In the genomic region with DNA sequence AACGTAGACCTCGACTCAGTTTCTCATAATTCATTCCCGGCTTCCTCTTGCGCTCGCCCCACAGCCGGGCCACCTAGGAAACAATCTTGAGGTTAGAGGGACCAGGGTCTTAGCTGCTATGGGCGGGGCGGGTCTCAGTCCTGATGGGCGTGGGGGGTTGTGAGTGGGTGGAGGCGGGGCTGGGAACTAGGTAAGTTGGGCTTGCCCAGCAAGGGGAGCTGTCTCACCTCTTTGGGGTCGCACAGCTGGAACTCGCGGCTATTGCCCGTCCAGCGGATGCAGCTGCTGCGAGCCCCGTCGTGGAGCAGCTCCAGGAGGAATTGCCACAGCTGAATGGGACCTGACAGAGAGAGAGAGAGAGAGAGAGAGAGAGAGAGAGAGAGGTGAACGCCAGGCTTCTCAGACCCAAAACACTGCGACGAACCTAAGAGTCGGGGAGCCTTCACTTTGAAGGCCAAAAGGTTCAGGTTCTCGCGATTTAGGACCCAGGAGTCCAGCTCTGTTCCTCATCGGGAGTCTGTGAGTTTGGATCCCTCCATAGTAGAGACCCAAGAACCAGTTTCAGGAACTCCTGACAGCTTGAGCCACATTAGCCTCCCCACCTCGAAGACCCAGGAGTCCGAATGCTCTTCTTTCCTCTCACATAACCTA, we compare ENCODE assay signal across 12 mouse cellular contexts. TPM values are rescaled to one million over a fixed set of nuclear protein-coding genes. Genes with fewer than 3 reads are reported as not detected.
DNase-seq lines count a peak whose midpoint lies in the region; ATAC-seq and TF ChIP-seq lines count a peak whose summit lies in the region.
"Had no signal": no experiment of that assay in that cellular context is flagged by ENCODE, and none has a peak within 500 bp of the region (broad histone marks: within the 10 kb centered on the region; RNA-seq: fewer than 3 reads in every experiment).

No protein-coding gene starts in this region.

- intact Hi-C loops in left cerebral cortex, adult 2 months (cut with DNase I) = no loop called here

- no peak overlapping the region for H3K4me3 ChIP-seq in hindbrain, embryonic 10.5 days
- H3K4me3 ChIP-seq in hindbrain, postnatal 0 days (ENCODE audit: low read length) = no peak overlapping the region
- no peak overlapping the region for H3K4me3 ChIP-seq in midbrain, embryonic 11.5 days (ENCODE audit: low read depth, low read length)
- H3K4me3 ChIP-seq in midbrain, embryonic 14.5 days (replicated peaks; ENCODE audit: low read depth, low read length) = no peak overlapping the region
- 0 out of 2 replicates have a peak overlapping the region, but pooled peaks have one; percentile 0 for H3K4me3 ChIP-seq in embryonic facial prominence, embryonic 12.5 days
- no peak overlapping the region for H3K4me3 ChIP-seq in liver, embryonic 13.5 days (replicated peaks)
- no peak overlapping the region for H3K4me3 ChIP-seq in left cerebral cortex, adult 2 months

- no peak for ATAC-seq in hindbrain, postnatal 0 days
- ATAC-seq in midbrain, embryonic 11.5 days (ENCODE audit: low FRiP score) = no peak; the same call in 1 of the 2 replicates
- no peak for ATAC-seq in midbrain, embryonic 14.5 days (ENCODE audit: low FRiP score, low TSS enrichment)
- ATAC-seq in embryonic facial prominence, embryonic 12.5 days (ENCODE audit: insufficient number of reproducible peaks, insufficient read depth, low FRiP score, low TSS enrichment) = no peak
- 0 out of 2 replicates have a peak, but pooled peaks have one; percentile 7 for ATAC-seq in liver, embryonic 13.5 days (ENCODE audit: low read depth)
- ATAC-seq: CD4-positive, CD25-positive, alpha-beta regulatory T cell, adult 4 months had no signal

- H3K9me3 ChIP-seq in hindbrain, embryonic 10.5 days = no peaks in the 10 kb centered on the region
- no peaks in the 10 kb centered on the region for H3K9me3 ChIP-seq in hindbrain, postnatal 0 days (ENCODE audit: low read length)
- H3K9me3 ChIP-seq in midbrain, embryonic 11.5 days (ENCODE audit: control insufficient read depth, low read length) = no peaks in the 10 kb centered on the region
- no peaks in the 10 kb centered on the region for H3K9me3 ChIP-seq in midbrain, embryonic 14.5 days (ENCODE audit: control insufficient read depth, low read length)
- no peaks in the 10 kb centered on the region for H3K9me3 ChIP-seq in embryonic facial prominence, embryonic 12.5 days
- H3K9me3 ChIP-seq in liver, embryonic 13.5 days (replicated peaks) = no peaks in the 10 kb centered on the region

- peaks cover 73% of the 10 kb centered on the region for H3K27me3 ChIP-seq in hindbrain, embryonic 10.5 days (ENCODE audit: insufficient read depth, poor library complexity, severe bottlenecking)
- peaks cover 50% of the 10 kb centered on the region for H3K27me3 ChIP-seq in hindbrain, postnatal 0 days (ENCODE audit: insufficient read depth, low read length)
- peaks cover 48% of the 10 kb centered on the region for H3K27me3 ChIP-seq in midbrain, embryonic 11.5 days (ENCODE audit: control insufficient read depth, insufficient read depth, low read length)
- peaks cover 46% of the 10 kb centered on the region for H3K27me3 ChIP-seq in midbrain, embryonic 14.5 days (ENCODE audit: control insufficient read depth, insufficient read depth, low read length)
- peaks cover 59% of the 10 kb centered on the region for H3K27me3 ChIP-seq in embryonic facial prominence, embryonic 12.5 days
- H3K27me3 ChIP-seq in liver, embryonic 13.5 days = peaks cover 81% of the 10 kb centered on the region

- no peak overlapping the region for H3K4me2 ChIP-seq in hindbrain, postnatal 0 days (ENCODE audit: low read depth, low read length)
- H3K4me2 ChIP-seq in midbrain, embryonic 11.5 days = no peak overlapping the region
- H3K4me2 ChIP-seq in midbrain, embryonic 14.5 days (ENCODE audit: low read length) = no peak overlapping the region
- H3K4me2 ChIP-seq in embryonic facial prominence, embryonic 12.5 days (replicated peaks) = no peak overlapping the region
- H3K4me2 ChIP-seq in liver, embryonic 13.5 days = 0 out of 2 replicates have a peak overlapping the region, but pooled peaks have one; percentile 46

- no peak overlapping the region for H3K9ac ChIP-seq in hindbrain, postnatal 0 days (replicated peaks; ENCODE audit: low read length)
- H3K9ac ChIP-seq in midbrain, embryonic 11.5 days (ENCODE audit: low read length) = no peak overlapping the region
- no peak overlapping the region for H3K9ac ChIP-seq in midbrain, embryonic 14.5 days (replicated peaks; ENCODE audit: low read length)
- H3K9ac ChIP-seq in embryonic facial prominence, embryonic 12.5 days = no peak overlapping the region
- no peak overlapping the region for H3K9ac ChIP-seq in liver, embryonic 13.5 days

- H3K4me1 ChIP-seq in hindbrain, embryonic 10.5 days (replicated peaks) = peaks cover 22% of the 10 kb centered on the region
- H3K4me1 ChIP-seq in hindbrain, postnatal 0 days (ENCODE audit: insufficient read depth, low read length) = no peaks in the 10 kb centered on the region
- H3K4me1 ChIP-seq in midbrain, embryonic 11.5 days (ENCODE audit: control insufficient read depth, insufficient read depth, low read length) = 0 out of 2 replicates have a peak, but pooled peaks cover 4% of the 10 kb centered on the region
- H3K4me1 ChIP-seq in midbrain, embryonic 14.5 days (ENCODE audit: control insufficient read depth, insufficient read depth, low read length) = 0 out of 2 replicates have a peak, but pooled peaks cover 5% of the 10 kb centered on the region
- 0 out of 2 replicates have a peak, but pooled peaks cover 11% of the 10 kb centered on the region for H3K4me1 ChIP-seq in embryonic facial prominence, embryonic 12.5 days
- peaks cover 16% of the 10 kb centered on the region for H3K4me1 ChIP-seq in liver, embryonic 13.5 days (replicated peaks)

- DNase-seq in hindbrain, embryonic 10.5 days (ENCODE audit: low spot score) = peak; percentile 10
- DNase-seq in hindbrain, postnatal 0 days (ENCODE audit: low spot score) = no peak
- peak; percentile 85 for DNase-seq in midbrain, embryonic 11.5 days (ENCODE audit: low spot score, missing footprints)
- DNase-seq in midbrain, embryonic 14.5 days = no peak
- no peak for DNase-seq in liver, embryonic 13.5 days
- no peak for DNase-seq in left cerebral cortex, adult 2 months (ENCODE audit: extremely low spot score in 1 of 2, low spot score in 2 of 2)
- DNase-seq in spleen, adult 18-20 months = no peak

- no peak for TF ChIP-seq CTCF in hindbrain, postnatal 0 days (IDR thresholded peaks at IDR 0.05; ENCODE audit: low read depth)
- no peak for TF ChIP-seq CTCF in left cerebral cortex, adult 2 months (IDR thresholded peaks at IDR 0.05)

- H3K36me3 ChIP-seq in hindbrain, embryonic 10.5 days = no peaks in the 10 kb centered on the region
- H3K36me3 ChIP-seq in hindbrain, postnatal 0 days (ENCODE audit: insufficient read depth, low read length) = no peaks in the 10 kb centered on the region
- no peaks in the 10 kb centered on the region for H3K36me3 ChIP-seq in midbrain, embryonic 11.5 days (ENCODE audit: control insufficient read depth, insufficient read depth, low read length)
- H3K36me3 ChIP-seq in midbrain, embryonic 14.5 days (ENCODE audit: control insufficient read depth, insufficient read depth, low read length) = no peaks in the 10 kb centered on the region
- no peaks in the 10 kb centered on the region for H3K36me3 ChIP-seq in embryonic facial prominence, embryonic 12.5 days
- H3K36me3 ChIP-seq in liver, embryonic 13.5 days = no peaks in the 10 kb centered on the region

- no peak overlapping the region for H3K27ac ChIP-seq in hindbrain, embryonic 10.5 days
- no peak overlapping the region for H3K27ac ChIP-seq in hindbrain, postnatal 0 days
- H3K27ac ChIP-seq in midbrain, embryonic 11.5 days (ENCODE audit: low read depth, low read length) = no peak overlapping the region
- H3K27ac ChIP-seq in midbrain, embryonic 14.5 days (replicated peaks; ENCODE audit: low read depth, low read length) = no peak overlapping the region
- no peak overlapping the region for H3K27ac ChIP-seq in embryonic facial prominence, embryonic 12.5 days
- no peak overlapping the region for H3K27ac ChIP-seq in liver, embryonic 13.5 days
- H3K27ac ChIP-seq in left cerebral cortex, adult 2 months = no peak overlapping the region

- 5% methylated on average over 27 of the region's 27 CpGs for WGBS in hindbrain, embryonic 10.5 days
- 7% methylated on average over 27 of the region's 27 CpGs for WGBS in hindbrain, postnatal 0 days
- WGBS in midbrain, embryonic 11.5 days = 6% methylated on average over 27 of the region's 27 CpGs
- 5% methylated on average over 27 of the region's 27 CpGs for WGBS in midbrain, embryonic 14.5 days
- WGBS in embryonic facial prominence, embryonic 12.5 days = 6% methylated on average over 27 of the region's 27 CpGs
- 25% methylated on average over 27 of the region's 27 CpGs for WGBS in liver, embryonic 13.5 days (ENCODE audit: insufficient replicate concordance)

RNA-seq across cellular contexts. Expression of a gene that starts 1.8 kb away (rescaled TPM):
- 0.14 TPM in 1 of 2 replicates, not detected in the other for polyA plus RNA-seq in hindbrain, embryonic 10.5 days (2016; fragmentation: Nextera tagmentation; extraction: Ambion mirVana)
- total RNA-seq in hindbrain, postnatal 0 days (2014; rRNA removed) = not detected in 2 replicates
- not detected in 2 replicates for polyA plus RNA-seq in hindbrain, postnatal 0 days (2015; fragmentation: Nextera tagmentation; extraction: Ambion mirVana)
- not detected in 2 replicates for polyA plus RNA-seq in midbrain, embryonic 11.5 days (2014; fragmentation: Nextera tagmentation; extraction: Ambion mirVana)
- polyA plus RNA-seq in midbrain, embryonic 14.5 days (2014; fragmentation: Nextera tagmentation; extraction: Ambion mirVana) = not detected in 2 replicates
- not detected in 2 replicates for polyA plus RNA-seq in embryonic facial prominence, embryonic 12.5 days (2016; fragmentation: Nextera tagmentation; extraction: Ambion mirVana)
- polyA plus RNA-seq in liver, embryonic 13.5 days (2015; fragmentation: Nextera tagmentation; extraction: Ambion mirVana) = 0.09 TPM in 1 of 2 replicates, not detected in the other
- not detected for total RNA-seq in left cerebral cortex, adult 2 months (2021)
- total RNA-seq: gastrocnemius, postnatal 4 days; left cerebral cortex, postnatal 10 days; neutrophil, adult 5-6 weeks had no signal
- polyA plus RNA-seq: CD4-positive, CD25-positive, alpha-beta regulatory T cell, adult 4 months had no signal

RNA-seq across cellular contexts. Expression of a gene that starts 7.9 kb away (rescaled TPM):
- 810 and 924 TPM in 2 replicates for polyA plus RNA-seq in hindbrain, embryonic 10.5 days (2016; fragmentation: Nextera tagmentation; extraction: Ambion mirVana)
- total RNA-seq in hindbrain, postnatal 0 days (2014; rRNA removed) = 352 and 389 TPM in 2 replicates
- 1,552 and 1,572 TPM in 2 replicates for polyA plus RNA-seq in hindbrain, postnatal 0 days (2015; fragmentation: Nextera tagmentation; extraction: Ambion mirVana)
- 791 and 797 TPM in 2 replicates for polyA plus RNA-seq in midbrain, embryonic 11.5 days (2014; fragmentation: Nextera tagmentation; extraction: Ambion mirVana)
- 999 and 1,303 TPM in 2 replicates for polyA plus RNA-seq in midbrain, embryonic 14.5 days (2014; fragmentation: Nextera tagmentation; extraction: Ambion mirVana)
- 761 and 784 TPM in 2 replicates for polyA plus RNA-seq in embryonic facial prominence, embryonic 12.5 days (2016; fragmentation: Nextera tagmentation; extraction: Ambion mirVana)
- 690 and 705 TPM in 2 replicates for polyA plus RNA-seq in liver, embryonic 13.5 days (2015; fragmentation: Nextera tagmentation; extraction: Ambion mirVana)
- total RNA-seq in left cerebral cortex, adult 2 months (2021) = 100 to 1,000 TPM; 565 to 587 TPM

RNA-seq across cellular contexts. Expression of a gene that starts 16.2 kb away (rescaled TPM):
- 145 and 175 TPM in 2 replicates for polyA plus RNA-seq in hindbrain, embryonic 10.5 days (2016; fragmentation: Nextera tagmentation; extraction: Ambion mirVana)
- total RNA-seq in hindbrain, postnatal 0 days (2014; rRNA removed) = 162 and 169 TPM in 2 replicates
- polyA plus RNA-seq in hindbrain, postnatal 0 days (2015; fragmentation: Nextera tagmentation; extraction: Ambion mirVana) = 116 and 118 TPM in 2 replicates
- polyA plus RNA-seq in midbrain, embryonic 11.5 days (2014; fragmentation: Nextera tagmentation; extraction: Ambion mirVana) = 112 and 138 TPM in 2 replicates
- polyA plus RNA-seq in midbrain, embryonic 14.5 days (2014; fragmentation: Nextera tagmentation; extraction: Ambion mirVana) = 126 and 144 TPM in 2 replicates
- 151 and 154 TPM in 2 replicates for polyA plus RNA-seq in embryonic facial prominence, embryonic 12.5 days (2016; fragmentation: Nextera tagmentation; extraction: Ambion mirVana)
- 58.0 and 59.4 TPM in 2 replicates for polyA plus RNA-seq in liver, embryonic 13.5 days (2015; fragmentation: Nextera tagmentation; extraction: Ambion mirVana)
- total RNA-seq in left cerebral cortex, adult 2 months (2021) = 10 to 100 TPM; 67.7 to 67.8 TPM

RNA-seq across cellular contexts. Expression of a gene that starts 21.2 kb away (rescaled TPM):
- 0.52 and 1.2 TPM in 2 replicates for polyA plus RNA-seq in hindbrain, embryonic 10.5 days (2016; fragmentation: Nextera tagmentation; extraction: Ambion mirVana)
- total RNA-seq in hindbrain, postnatal 0 days (2014; rRNA removed) = 0.14 and 0.99 TPM in 2 replicates
- polyA plus RNA-seq in hindbrain, postnatal 0 days (2015; fragmentation: Nextera tagmentation; extraction: Ambion mirVana) = 0.62 and 0.99 TPM in 2 replicates
- polyA plus RNA-seq in midbrain, embryonic 11.5 days (2014; fragmentation: Nextera tagmentation; extraction: Ambion mirVana) = 0.67 and 1.0 TPM in 2 replicates
- polyA plus RNA-seq in midbrain, embryonic 14.5 days (2014; fragmentation: Nextera tagmentation; extraction: Ambion mirVana) = 0.15 and 0.20 TPM in 2 replicates
- polyA plus RNA-seq in embryonic facial prominence, embryonic 12.5 days (2016; fragmentation: Nextera tagmentation; extraction: Ambion mirVana) = 0.37 and 0.73 TPM in 2 replicates
- polyA plus RNA-seq in liver, embryonic 13.5 days (2015; fragmentation: Nextera tagmentation; extraction: Ambion mirVana) = 0.09 and 0.50 TPM in 2 replicates
- under 1 TPM; 0.48 to 0.96 TPM for total RNA-seq in left cerebral cortex, adult 2 months (2021)
- total RNA-seq: neutrophil, adult 5-6 weeks had no signal

RNA-seq across cellular contexts. Expression of a gene that starts 30.9 kb away (rescaled TPM):
- 63.9 and 76.3 TPM in 2 replicates for polyA plus RNA-seq in hindbrain, embryonic 10.5 days (2016; fragmentation: Nextera tagmentation; extraction: Ambion mirVana)
- 22.2 and 24.1 TPM in 2 replicates for total RNA-seq in hindbrain, postnatal 0 days (2014; rRNA removed)
- polyA plus RNA-seq in hindbrain, postnatal 0 days (2015; fragmentation: Nextera tagmentation; extraction: Ambion mirVana) = 19.9 and 25.8 TPM in 2 replicates
- 51.0 and 52.4 TPM in 2 replicates for polyA plus RNA-seq in midbrain, embryonic 11.5 days (2014; fragmentation: Nextera tagmentation; extraction: Ambion mirVana)
- polyA plus RNA-seq in midbrain, embryonic 14.5 days (2014; fragmentation: Nextera tagmentation; extraction: Ambion mirVana) = 21.6 and 22.8 TPM in 2 replicates
- polyA plus RNA-seq in embryonic facial prominence, embryonic 12.5 days (2016; fragmentation: Nextera tagmentation; extraction: Ambion mirVana) = 54.8 and 59.3 TPM in 2 replicates
- 38.2 and 38.7 TPM in 2 replicates for polyA plus RNA-seq in liver, embryonic 13.5 days (2015; fragmentation: Nextera tagmentation; extraction: Ambion mirVana)
- total RNA-seq in left cerebral cortex, adult 2 months (2021) = 1 to 10 TPM; 4.7 to 5.2 TPM

Comparison
In these comparisons a context has a peak if more than half of its experiments do, and no peak if none do; other contexts are left out.
1. DNase-seq: peak in hindbrain, embryonic 10.5 days (single experiment) and midbrain, embryonic 11.5 days (single experiment); none in hindbrain, postnatal 0 days (single experiment), midbrain, embryonic 14.5 days (single experiment), liver, embryonic 13.5 days (single experiment), left cerebral cortex, adult 2 months (0 of 2) and spleen, adult 18-20 months (0 of 2).